Mouse (Mus musculus) E14TG2a.4 (cell line): ENCODE results near the gene Rnh1.

ENCODE experiments used
- CTCF ChIP-seq: conservative IDR thresholded peaks from 2 replicates; pipeline ENCODE4 v1.5.1; 2014; ENCODE audit warnings: low read length
- POU5F1 ChIP-seq: IDR thresholded peaks from 2 replicates; pipeline ENCODE4 v1.6.1; 2014; ENCODE audit warnings: low read length, borderline replicate concordance

GRCm38 (mm10) chr7:141117636-141118035, 55.0 kb downstream of the Rnh1 start, which contains the start of gene Ano9:
- TF ChIP-seq CTCF (no peak), POU5F1 (no peak)
